Mouse (Mus musculus): Measurements from ENCODE around the gene Taf6l. TPM values are rescaled to one million over a fixed set of nuclear protein-coding genes. Genes with fewer than 3 reads are reported as not detected.

Gene Taf6l
- not detected for polyA plus RNA-seq (2014; fragmentation: Illumina TruSeq; extraction: RNeasy Lipid Tissue Mini Kit (QIAGEN cat#74804); ENCODE audit: low read depth, low replicate concordance)

DNA sequence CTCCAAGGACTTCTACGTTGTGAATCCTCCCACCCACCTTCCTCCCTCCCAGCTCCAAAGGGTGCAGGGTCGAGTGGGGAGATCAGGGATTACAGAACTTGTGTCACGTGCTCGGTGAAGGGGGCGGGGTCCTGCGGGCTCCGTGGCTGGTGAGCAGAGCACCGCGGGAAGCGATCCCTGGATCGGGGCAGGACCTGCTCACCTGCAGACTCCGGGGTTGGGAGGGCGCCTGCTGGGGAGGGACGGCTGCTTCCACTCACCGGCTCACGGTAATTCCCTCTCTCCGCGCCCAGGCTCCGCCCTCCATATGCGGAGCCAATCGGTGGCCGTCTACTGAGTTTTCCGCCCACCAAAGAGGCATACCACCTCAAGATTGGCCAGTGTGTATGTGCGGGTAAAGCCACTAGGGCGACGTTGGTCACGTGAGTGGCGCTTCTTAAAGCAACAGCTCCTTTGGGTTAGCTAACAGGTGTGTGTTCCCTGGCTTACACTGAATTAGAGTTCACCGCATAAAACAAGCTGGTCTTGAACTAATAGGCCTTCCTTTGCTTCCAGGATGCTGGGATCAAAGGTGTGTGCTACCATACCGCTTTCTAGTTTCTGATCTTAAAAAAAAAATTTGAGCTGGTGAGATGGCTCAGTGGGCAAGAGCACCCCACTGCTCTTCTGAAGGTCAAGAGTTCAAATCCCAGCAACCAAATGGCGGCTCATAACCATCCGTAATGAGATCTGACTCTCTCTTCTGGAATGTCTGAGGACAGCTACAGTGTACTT, at the start of gene Taf6l:
Gene Taf6l, minus strand, starts transcription at position 410 of the 774 bp plus-strand sequence.

DNA sequence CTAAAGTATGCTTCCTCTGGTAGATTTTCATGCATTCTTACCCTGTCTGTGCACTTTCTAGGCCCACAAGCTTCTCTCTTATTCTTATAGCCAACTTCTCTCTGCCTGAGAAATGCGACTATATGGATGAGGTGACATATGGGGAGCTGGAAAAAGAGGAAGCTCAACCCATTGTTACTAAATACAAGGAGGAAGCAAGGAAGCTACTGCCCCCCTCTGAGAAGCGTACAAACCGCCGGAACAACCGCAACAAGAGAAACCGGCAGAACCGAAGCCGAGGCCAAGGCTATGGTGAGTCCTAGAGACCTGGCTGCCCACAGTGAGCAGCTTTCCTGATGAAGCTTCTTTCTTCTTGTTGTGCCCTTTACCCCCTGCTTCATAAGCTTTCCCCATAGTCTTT, 43.4 kb upstream of the Taf6l start, which contains the start of gene AC129217.1:
Gene AC129217.1, plus strand, starts transcription at position 114 of the 400 bp plus-strand sequence.

DNA sequence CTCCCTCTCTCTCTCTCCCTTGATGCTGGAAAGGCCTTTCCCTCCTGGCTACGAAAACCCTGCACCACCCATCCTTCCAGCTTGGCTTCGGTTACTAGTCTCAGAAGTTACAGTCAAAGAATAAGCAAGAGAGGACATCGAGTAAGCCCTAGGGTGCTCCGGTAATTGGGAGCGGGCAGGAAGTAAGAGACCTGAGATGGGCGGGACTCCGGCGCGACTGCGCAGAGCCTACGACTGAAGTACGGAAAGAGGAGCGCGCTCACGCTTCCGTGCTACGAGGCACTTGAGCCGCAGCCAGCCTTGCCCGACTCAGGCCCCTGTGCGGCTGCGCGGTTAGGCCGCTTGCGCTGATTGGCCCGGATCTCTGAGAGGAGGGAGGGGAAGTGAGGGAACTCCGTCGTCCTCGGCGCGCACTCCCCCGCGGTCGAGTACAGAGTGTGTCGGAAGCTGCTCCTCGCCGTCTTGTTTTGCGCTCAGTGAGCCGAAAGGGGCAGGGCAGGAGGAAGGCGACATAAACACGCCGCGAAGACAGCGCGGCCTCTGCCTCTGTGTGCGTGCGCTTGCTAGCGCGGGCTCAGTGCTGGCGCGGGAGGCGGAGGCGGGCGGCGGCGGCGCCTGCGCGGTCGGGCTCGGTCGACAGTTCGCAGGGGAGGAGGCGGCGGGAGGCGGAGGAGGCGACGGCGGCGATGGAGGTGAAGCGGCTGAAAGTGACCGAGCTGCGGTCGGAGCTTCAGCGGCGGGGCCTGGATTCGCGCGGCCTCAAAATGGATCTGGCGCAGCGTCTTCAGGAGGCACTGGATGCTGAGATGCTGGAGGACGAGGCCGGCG, 33.6 kb upstream of the Taf6l start, which contains the start of gene Hnrnpul2:
Gene Hnrnpul2, plus strand, starts transcription at position 415 of the 828 bp plus-strand sequence.

DNA sequence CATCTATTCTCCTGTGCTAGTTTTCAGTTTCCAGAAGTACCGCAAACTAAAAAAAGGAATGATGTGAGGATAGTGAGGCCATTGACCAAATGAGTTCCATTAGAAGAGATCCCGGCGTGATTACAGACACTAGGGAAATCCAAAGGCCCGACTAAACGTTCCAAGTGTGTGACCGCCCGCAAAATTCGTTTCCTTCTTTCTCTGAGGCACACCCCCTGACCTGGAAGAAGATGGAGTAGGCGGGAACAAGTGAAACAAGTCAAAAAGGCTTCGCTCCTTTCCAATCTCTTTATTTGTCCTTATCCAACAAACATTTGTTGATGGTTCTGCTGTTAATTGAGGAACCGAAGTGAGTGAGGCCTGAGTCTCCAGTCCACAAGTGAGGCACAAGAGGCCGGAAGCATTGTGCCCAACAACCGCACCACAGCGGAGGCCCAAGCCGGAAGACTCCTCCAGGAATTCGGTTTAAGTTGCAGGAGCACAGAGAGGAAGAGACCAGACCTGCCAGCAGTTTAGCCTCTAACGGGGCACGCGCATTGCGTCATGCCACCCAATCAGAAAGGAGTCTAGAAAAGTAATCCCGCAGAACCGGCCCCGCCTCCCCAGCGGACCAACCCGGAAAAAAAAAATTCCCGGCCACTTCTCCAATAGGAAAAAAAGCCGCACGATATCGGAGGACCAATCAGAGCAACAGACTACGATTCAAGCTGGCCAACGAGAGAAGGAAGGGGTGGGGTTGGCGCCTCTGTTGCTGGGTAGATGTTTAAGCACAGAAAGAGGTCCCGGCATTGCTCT, 32.8 kb upstream of the Taf6l start, which contains the start of gene Ttc9c:
Gene Ttc9c, minus strand, starts transcription at position 533 of the 795 bp plus-strand sequence.

DNA sequence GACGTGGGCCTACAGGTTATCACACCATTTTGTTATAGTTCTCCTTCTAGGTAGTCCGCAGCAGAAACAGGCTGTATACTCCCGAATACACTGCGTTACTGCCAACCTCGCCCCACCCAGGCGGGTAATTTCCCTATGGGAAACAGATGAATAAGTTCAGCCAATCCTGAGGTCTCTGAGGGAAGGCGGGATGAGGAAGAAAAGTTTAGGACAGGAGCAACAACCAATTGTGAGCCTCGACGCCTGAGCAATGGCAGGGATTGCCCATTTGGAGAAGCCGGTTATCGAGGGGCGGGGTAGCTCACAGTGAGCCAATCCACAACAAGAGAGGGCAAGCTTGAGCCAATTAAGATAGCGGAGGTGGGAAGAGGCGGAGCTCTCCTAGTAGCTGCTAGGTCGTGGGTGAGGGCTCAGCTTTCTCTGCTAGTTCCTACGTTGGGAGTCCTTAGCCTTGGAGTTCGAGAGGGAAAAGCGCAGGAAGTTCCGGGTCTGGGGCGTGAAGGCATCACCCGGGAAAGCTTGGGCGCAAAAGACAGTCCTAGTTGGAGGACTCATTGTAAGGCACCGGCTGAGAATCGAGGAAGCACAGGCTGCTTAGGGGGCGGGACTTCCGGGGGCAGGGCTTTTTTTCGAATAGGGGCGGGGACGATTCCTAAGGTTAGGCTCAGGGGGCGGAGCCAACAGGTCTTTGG, 16.1 kb upstream of the Taf6l start, which contains the start of gene Zbtb3:
Gene Zbtb3, plus strand, starts transcription at position 426 of the 692 bp plus-strand sequence.

DNA sequence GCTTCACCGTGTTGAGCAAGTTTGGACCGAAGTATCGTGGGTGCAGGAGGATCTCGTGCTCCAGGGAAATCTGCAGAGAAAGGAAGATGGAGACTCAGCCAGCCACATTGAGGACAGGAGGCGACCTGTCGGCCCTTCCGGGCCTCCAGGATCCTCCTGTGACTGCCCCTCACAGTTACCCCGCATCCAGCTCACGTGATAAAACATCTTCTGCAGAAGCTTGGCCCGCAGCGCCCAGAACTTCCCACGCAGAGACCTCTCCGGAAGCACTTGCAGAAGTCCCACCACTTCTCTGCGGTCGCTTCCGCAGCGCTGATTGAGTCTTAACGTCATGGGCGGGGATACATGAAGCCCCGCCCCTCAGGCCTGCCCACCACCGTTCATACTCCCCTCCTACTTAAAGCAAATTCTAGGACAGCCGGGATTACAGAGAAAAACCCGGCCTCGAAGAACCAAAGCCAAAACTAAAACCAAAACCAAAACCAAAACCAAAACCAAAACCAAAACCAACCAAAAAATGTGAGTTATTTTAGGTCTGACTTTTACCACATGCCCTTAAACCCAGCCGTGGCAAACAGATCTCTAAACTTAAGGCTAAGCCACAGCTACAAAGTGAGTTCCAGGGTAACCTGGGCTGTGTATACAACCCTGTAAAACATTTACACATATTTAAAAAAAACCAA, 12.2 kb upstream of the Taf6l start, which contains the start of gene Polr2g:
Gene Polr2g, minus strand, starts transcription at position 314 of the 683 bp plus-strand sequence.

DNA sequence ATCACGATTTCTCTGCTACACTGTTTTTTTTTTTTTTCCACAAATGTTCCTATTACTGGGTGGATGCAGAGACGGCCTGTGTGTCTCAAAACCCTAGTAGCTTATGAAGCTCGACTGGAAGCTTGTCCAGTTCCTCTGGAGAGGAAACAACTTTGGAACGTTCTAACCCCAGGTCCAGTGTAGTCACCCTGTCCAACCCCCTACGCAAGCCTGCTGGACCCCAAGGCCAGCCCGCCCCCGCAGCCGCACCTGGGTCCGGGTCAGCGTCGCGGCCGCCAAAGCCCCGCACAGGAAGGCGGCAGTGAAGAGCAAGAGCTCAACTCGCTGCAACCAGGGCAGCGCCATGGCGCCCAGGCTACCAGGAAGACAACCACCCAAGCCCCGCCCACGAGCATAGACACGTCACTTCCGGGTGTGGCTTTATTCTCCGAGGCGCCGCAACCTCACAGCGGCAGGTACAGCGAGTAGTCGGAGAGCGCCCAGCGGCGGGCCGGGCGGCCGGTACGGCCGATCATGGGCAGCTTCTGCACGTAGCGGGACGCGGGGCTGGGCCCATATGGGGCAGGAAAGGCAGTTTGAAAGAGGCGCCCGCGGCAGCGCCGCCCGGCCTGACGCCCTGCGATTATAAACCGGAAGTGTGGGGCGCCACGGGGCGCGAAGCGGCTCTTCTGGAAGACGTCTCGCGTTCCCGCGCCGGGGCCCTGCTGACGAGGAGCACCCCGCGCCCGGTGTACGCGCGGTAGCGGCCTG, 12.0 kb downstream of the Taf6l start, which contains the start of gene Tmem179b:
Gene Tmem179b, minus strand, starts transcription at position 382 of the 750 bp plus-strand sequence.

DNA sequence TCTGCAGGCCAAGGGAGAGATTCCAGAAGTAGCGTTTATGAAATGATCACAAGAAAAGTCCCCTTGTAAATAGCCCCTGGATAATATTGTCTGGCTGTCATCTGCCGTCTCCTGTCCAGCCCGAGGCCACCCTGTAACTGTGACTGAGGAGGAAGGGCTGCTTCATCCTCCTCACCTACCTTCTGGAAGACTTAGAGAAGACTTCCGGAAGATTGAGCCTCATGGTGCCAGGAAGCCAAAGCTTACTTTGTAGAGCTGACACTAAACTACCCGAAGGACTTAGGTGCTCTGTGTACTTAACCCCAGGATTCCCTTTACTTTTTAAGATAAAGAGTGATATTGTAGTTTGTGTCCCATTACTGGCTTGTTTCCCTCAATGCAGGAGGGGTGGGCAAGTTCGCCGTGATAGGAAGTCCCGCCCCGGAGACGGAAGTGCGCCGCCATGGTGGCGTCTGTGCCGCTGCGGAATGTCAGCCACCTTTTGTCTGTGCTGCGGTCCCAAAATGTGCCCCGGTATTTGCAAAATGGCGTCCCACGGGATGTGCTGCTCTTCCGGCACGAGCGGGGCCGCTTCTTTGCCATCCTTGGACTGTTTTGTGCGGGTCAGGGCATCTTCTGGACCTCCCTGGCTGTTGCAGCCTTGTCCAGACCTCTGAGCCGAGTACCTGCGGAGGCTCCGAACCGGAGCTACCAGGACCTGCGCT, 15.5 kb downstream of the Taf6l start, which contains the start of gene Tmem223:
Gene Tmem223, plus strand, starts transcription at position 430 of the 704 bp plus-strand sequence.

DNA sequence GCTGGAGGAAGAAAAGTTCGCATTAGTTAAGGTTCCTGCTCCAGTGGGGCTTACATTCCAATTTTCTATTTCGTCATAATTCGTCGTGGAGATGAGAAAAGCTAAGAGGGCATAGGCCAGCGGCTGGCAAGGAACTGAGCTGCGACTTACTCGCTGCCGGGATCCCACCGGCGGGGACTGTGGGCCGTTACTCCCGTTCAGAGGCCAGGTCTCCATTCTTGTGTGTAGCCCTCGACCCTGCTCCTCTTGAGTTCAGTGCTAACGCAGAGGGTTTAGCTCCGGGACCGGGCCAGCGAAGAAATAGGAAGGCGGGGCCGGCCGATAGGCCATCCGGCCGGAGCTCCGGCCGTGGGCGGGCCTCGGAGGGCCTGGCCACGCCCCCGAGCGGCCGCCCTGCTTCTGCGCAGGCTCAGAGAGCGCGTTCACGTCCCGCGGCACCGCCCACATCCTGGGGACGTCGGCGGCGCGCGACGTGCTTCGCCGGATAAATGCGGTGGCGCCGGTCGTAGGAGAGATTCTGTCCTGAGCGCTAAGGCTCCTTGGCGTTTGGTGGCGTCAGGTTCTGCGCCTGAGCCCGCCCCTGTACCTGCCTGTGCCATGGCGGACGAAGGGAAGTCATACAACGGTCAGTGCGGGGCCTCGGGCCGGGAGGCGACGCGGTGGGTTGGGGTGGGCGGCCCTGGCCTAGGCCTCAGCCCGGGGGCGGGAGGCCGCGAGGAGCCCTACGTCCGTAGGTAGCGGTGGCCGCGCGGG, 29.4 kb downstream of the Taf6l start, which contains the start of gene Nxf1:
Gene Nxf1, plus strand, starts transcription at position 439 of the 753 bp plus-strand sequence.

DNA sequence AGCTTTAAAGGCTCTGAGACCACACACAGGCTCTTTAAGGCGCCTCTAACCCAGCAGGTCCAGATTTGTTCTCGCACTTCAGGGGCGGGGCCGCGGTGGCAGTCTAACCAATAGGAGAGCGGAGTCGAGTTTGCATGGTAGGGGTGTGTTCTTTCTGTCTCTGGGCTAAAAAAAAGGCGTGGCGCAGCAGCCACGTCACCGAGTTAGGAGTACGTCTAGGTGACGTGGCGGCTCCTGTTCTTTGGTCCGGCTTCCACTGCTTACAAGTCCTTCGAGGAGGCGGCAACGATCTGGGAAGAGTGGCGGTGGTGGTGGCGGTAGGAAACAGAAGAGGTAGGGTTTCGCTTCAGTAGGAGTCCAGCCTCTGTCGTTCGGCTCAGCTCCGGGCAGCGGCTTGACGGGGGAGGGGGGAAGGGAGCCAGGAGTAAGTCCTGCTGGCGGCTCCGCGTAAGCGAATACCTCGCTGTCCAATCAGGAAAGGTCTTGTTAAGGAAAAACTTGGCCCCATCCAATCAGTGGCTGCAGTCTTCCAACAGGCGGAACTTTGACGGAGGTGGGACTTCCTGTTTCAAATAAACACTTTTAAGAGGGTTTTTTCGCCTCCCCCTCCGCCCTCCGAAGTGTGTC, 44.9 kb downstream of the Taf6l start, which contains the start of gene Stx5a:
Gene Stx5a, plus strand, starts transcription at position 171 of the 627 bp plus-strand sequence.

DNA sequence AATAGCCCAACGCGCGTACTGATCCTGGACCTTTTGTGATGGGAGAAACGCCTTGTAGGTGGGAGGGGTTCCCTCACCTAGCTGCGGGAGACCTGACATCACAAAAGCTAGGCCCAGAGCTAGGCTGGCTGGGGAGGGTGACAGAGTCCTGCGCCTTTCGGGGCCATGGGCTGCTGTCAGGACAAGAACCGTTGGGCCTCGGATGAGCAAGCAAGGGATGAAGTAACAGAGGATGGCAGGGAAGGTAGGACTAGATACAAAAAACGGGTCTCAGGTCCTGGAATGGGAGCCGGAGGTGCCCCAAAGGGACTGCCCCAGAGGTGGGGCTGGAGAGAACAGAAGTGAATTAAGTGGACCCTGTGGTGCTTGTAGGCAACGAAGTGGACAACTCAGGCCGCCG, 45.6 kb downstream of the Taf6l start, which contains the start of gene 1700092M07Rik:
Gene 1700092M07Rik, plus strand, starts transcription at position 116 of the 400 bp plus-strand sequence.

DNA sequence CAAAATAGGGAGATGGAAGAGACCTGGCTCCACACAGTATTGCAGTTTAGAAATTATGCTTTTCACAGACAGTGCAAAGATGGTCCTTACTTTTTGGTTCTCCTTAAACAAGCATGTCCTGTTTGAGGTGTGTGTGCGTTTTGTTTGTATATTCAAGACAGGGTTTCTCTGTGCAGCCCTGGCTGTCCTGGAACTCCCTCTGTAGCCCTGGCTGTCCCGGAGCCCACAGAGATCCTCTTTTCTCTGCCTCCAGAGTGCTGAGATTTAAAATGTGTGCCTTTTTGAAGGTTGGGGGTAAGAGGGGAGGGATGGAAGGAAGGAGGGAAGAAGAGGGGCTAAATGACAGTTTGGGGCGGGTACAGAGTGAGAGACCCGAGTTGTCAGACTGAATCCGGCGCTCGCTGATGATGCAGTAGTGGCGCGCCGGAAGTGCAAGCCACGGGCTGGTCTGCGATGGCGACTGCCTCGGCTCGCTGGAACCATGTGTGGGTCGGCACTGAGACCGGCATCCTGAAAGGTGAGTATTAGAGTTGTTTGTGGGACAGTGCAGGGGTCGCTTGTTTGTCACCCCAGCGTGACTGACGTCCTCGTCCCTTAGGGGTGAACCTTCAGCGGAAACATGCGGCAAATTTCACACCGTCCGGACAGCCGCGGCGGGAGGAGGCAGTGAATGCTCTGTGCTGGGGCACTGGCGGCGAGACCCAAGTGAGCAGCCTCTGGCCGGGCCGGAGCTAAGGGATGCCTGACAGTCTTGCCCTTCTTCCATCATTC, 50.6 kb downstream of the Taf6l start, which contains the start of gene Wdr74:
Gene Wdr74, plus strand, starts transcription at position 439 of the 771 bp plus-strand sequence.

